In the genomic region with DNA sequence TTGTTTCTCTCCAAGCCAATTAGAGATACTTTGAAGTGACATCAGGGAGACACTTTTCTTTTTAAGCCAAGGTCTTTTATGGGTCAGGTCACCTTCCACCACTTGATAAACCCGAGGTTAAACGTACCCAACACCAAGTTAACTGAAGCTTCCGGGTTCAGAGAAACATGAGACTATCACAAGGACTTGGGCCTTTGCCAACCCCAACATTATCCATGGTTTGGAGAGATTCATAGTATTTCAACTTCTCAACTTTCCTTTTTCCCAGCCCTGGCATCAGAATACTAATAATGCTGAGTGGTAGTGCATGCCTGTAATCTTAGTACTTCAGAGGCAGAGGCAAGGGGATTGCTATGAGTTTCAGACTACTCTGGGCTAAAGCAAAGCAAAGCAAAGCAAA, we compare ENCODE assay signal across 25 mouse cellular contexts. TPM values are rescaled to one million over a fixed set of nuclear protein-coding genes. Genes with fewer than 3 reads are reported as not detected.
DNase-seq lines count a peak whose midpoint lies in the region; ATAC-seq and TF ChIP-seq lines count a peak whose summit lies in the region.
"Had no signal": no experiment of that assay in that cellular context is flagged by ENCODE, and none has a peak within 500 bp of the region (broad histone marks: within the 10 kb centered on the region; RNA-seq: fewer than 3 reads in every experiment).

No protein-coding gene starts in this region.

- H3K27ac ChIP-seq in kidney, embryonic 14.5 days (ENCODE audit: low read depth, low read length) = no peak overlapping the region
- H3K27ac ChIP-seq in lung, postnatal 0 days (ENCODE audit: low read length) = no peak overlapping the region
- H3K27ac ChIP-seq: embryonic facial prominence, embryonic 13.5 days; hindbrain, embryonic 10.5 days; hindbrain, embryonic 15.5 days; intestine, embryonic 15.5 days; limb, embryonic 13.5 days; macrophage; midbrain, embryonic 13.5 days; neural tube, embryonic 13.5 days; stomach, postnatal 0 days had no signal

- WGBS in kidney, embryonic 14.5 days = 54% methylated on average over 3 of the region's 3 CpGs
- WGBS in lung, postnatal 0 days = 53% methylated on average over 3 of the region's 3 CpGs

- no peak overlapping the region for H3K9ac ChIP-seq in kidney, embryonic 14.5 days (ENCODE audit: low read depth, low read length)
- no peak overlapping the region for H3K9ac ChIP-seq in lung, postnatal 0 days (replicated peaks; ENCODE audit: low read depth)
- H3K9ac ChIP-seq: embryonic facial prominence, embryonic 13.5 days; forebrain, postnatal 0 days; hindbrain, embryonic 15.5 days; intestine, embryonic 15.5 days; limb, embryonic 13.5 days; midbrain, embryonic 13.5 days; neural tube, embryonic 13.5 days had no signal

- ATAC-seq in kidney, embryonic 14.5 days (ENCODE audit: low FRiP score, low TSS enrichment) = no peak
- no peak for ATAC-seq in lung, postnatal 0 days
- ATAC-seq: forebrain, postnatal 0 days; intestine, embryonic 15.5 days; midbrain, embryonic 13.5 days had no signal

- no peak overlapping the region for H3K4me3 ChIP-seq in kidney, embryonic 14.5 days (ENCODE audit: low read length)
- no peak overlapping the region for H3K4me3 ChIP-seq in lung, postnatal 0 days (ENCODE audit: low read depth, low read length)
- H3K4me3 ChIP-seq: embryonic facial prominence, embryonic 13.5 days; erythroblast, embryonic 14.5 days; hindbrain, embryonic 10.5 days; hindbrain, embryonic 15.5 days; intestine, embryonic 15.5 days; limb, embryonic 13.5 days; midbrain, embryonic 13.5 days; neural tube, embryonic 13.5 days had no signal

- peak; percentile 29 for DNase-seq in adrenal gland, postnatal 14 days
- DNase-seq in adrenal gland, adult 8-10 months = no peak
- DNase-seq in kidney, postnatal 10 days = peak; percentile 35
- DNase-seq in lung, postnatal 0 days (ENCODE audit: low spot score) = peak; percentile 4
- DNase-seq in lung, postnatal 36 days = no peak
- DNase-seq in adipocyte (ENCODE audit: low spot score) = peak; percentile 69
- DNase-seq: cerebellum, adult 11-12 months; cerebellum, adult 9-11 months; forebrain, postnatal 0 days; gastrocnemius, postnatal 10 days; heart, postnatal 14 days; right cerebral cortex, postnatal 4 days had no signal

- no peak for TF ChIP-seq CTCF in lung, postnatal 0 days (IDR thresholded peaks at IDR 0.05)

- no peaks in the 10 kb centered on the region for H3K4me1 ChIP-seq in kidney, embryonic 14.5 days (ENCODE audit: control insufficient read depth, insufficient read depth, low read length)
- no peaks in the 10 kb centered on the region for H3K4me1 ChIP-seq in lung, postnatal 0 days (ENCODE audit: insufficient read depth, low read depth, low read length)
- H3K4me1 ChIP-seq: hindbrain, embryonic 10.5 days; hindbrain, embryonic 15.5 days; intestine, embryonic 15.5 days; limb, embryonic 13.5 days; midbrain, embryonic 13.5 days; neural tube, embryonic 13.5 days had no signal

- TF ChIP-seq EP300 in lung, postnatal 0 days (IDR thresholded peaks at IDR 0.05) = no peak

- no peaks in the 10 kb centered on the region for H3K36me3 ChIP-seq in kidney, embryonic 14.5 days (ENCODE audit: control insufficient read depth, insufficient read depth, low read length)
- H3K36me3 ChIP-seq in lung, postnatal 0 days (ENCODE audit: insufficient read depth, low read length) = no peaks in the 10 kb centered on the region
- H3K36me3 ChIP-seq: embryonic facial prominence, embryonic 13.5 days; hindbrain, embryonic 10.5 days; hindbrain, embryonic 15.5 days; intestine, embryonic 15.5 days; limb, embryonic 13.5 days; midbrain, embryonic 13.5 days; neural tube, embryonic 13.5 days had no signal

- no peak overlapping the region for H3K4me2 ChIP-seq in kidney, embryonic 14.5 days (replicated peaks; ENCODE audit: low read depth, low read length)
- H3K4me2 ChIP-seq in lung, postnatal 0 days (replicated peaks; ENCODE audit: low read depth, low read length) = no peak overlapping the region
- H3K4me2 ChIP-seq: embryonic facial prominence, embryonic 13.5 days; hindbrain, embryonic 15.5 days; intestine, embryonic 15.5 days; limb, embryonic 13.5 days; liver, embryonic 11.5 days; midbrain, embryonic 13.5 days; neural tube, embryonic 13.5 days had no signal

- no peaks in the 10 kb centered on the region for H3K9me3 ChIP-seq in kidney, embryonic 14.5 days (ENCODE audit: control insufficient read depth, low read length)
- H3K9me3 ChIP-seq in lung, postnatal 0 days (ENCODE audit: low read length) = no peaks in the 10 kb centered on the region
- H3K9me3 ChIP-seq: embryonic facial prominence, embryonic 13.5 days; hindbrain, embryonic 10.5 days; hindbrain, embryonic 15.5 days; intestine, embryonic 15.5 days; limb, embryonic 13.5 days; midbrain, embryonic 13.5 days; neural tube, embryonic 13.5 days had no signal

- H3K27me3 ChIP-seq in kidney, embryonic 14.5 days (ENCODE audit: control insufficient read depth, insufficient read depth, low read length) = no peaks in the 10 kb centered on the region
- no peaks in the 10 kb centered on the region for H3K27me3 ChIP-seq in lung, postnatal 0 days (replicated peaks; ENCODE audit: insufficient read depth, low read length)
- H3K27me3 ChIP-seq: embryonic facial prominence, embryonic 13.5 days; hindbrain, embryonic 15.5 days; intestine, embryonic 15.5 days; limb, embryonic 13.5 days; midbrain, embryonic 13.5 days; neural tube, embryonic 13.5 days had no signal

RNA-seq across cellular contexts. Expression of gene Myh11, which starts 49.1 kb away (rescaled TPM):
- total RNA-seq in adrenal gland, postnatal 14 days (2021) = 7.6 and 21.4 TPM in 2 replicates
- 1 to 10 TPM; 4.4 to 5.6 (median 5.1) TPM for total RNA-seq in adrenal gland, adult 8-10 months (2022)
- 0.91 and 3.5 TPM in 2 replicates for polyA plus RNA-seq in kidney, embryonic 14.5 days (2014; fragmentation: Nextera tagmentation; extraction: Ambion mirVana)
- polyA plus RNA-seq in lung, postnatal 0 days (2015; fragmentation: Nextera tagmentation; extraction: Ambion mirVana) = 15.1 and 20.7 TPM in 2 replicates
- total RNA-seq: granulocyte monocyte progenitor cell, adult 5-6 weeks had no signal
- polyA plus RNA-seq: macrophage had no signal

Comparison
In these comparisons a context has a peak if more than half of its experiments do, and no peak if none do; other contexts are left out.
1. DNase-seq: peak in adrenal gland, postnatal 14 days (single experiment), kidney, postnatal 10 days (single experiment), lung, postnatal 0 days (single experiment) and adipocyte (single experiment); none in adrenal gland, adult 8-10 months (single experiment) and lung, postnatal 36 days (single experiment).